Mouse (Mus musculus): ENCODE measurements around the gene Rbms3.

The Rbms3 gene

GRCm38 (mm10) chr9:116834949-116835348 is 794.8 kb downstream of the Rbms3 start:
- DNase-seq (ENCODE audit: low read depth) = peak; percentile 62

- no peak for DNase-seq (ENCODE audit: low read depth)
Observed at GRCm38 (mm10) chr9:116833677-116834076, 796.0 kb downstream of the Rbms3 start.

GRCm38 (mm10) chr9:116832822-116833221 is 796.9 kb downstream of the Rbms3 start:
- DNase-seq (ENCODE audit: low read depth) = no peak

- DNase-seq (ENCODE audit: low read depth) = no peak
Observed at GRCm38 (mm10) chr9:116831386-116831785, 798.3 kb downstream of the Rbms3 start.

GRCm38 (mm10) chr9:116829929-116830328 is 799.8 kb downstream of the Rbms3 start:
- no peak for DNase-seq (ENCODE audit: low read depth)

- DNase-seq (ENCODE audit: low read depth) = no peak
Observed at GRCm38 (mm10) chr9:116821601-116822000, 808.1 kb downstream of the Rbms3 start.

- DNase-seq (ENCODE audit: low read depth) = no peak
Observed at GRCm38 (mm10) chr9:116817196-116817595, 812.5 kb downstream of the Rbms3 start.

GRCm38 (mm10) chr9:116814495-116815094 is 815.1 kb downstream of the Rbms3 start:
- no peak for DNase-seq (ENCODE audit: low read depth)

- no peak for DNase-seq (ENCODE audit: low read depth)
Observed at GRCm38 (mm10) chr9:116813396-116813795, 816.3 kb downstream of the Rbms3 start.

- DNase-seq (ENCODE audit: low read depth) = peak; percentile 62
Observed at GRCm38 (mm10) chr9:116809260-116809659, 820.5 kb downstream of the Rbms3 start.

- DNase-seq (ENCODE audit: low read depth) = peak; percentile 54
Observed at GRCm38 (mm10) chr9:116808401-116808800, 821.3 kb downstream of the Rbms3 start.

GRCm38 (mm10) chr9:116807166-116808081 is 822.3 kb downstream of the Rbms3 start:
- DNase-seq (ENCODE audit: low read depth) = no peak

GRCm38 (mm10) chr9:116803292-116803731 is 826.4 kb downstream of the Rbms3 start:
- no peak for DNase-seq (ENCODE audit: low read depth)

- DNase-seq (ENCODE audit: low read depth) = no peak
Observed at GRCm38 (mm10) chr9:116802602-116803001, 827.1 kb downstream of the Rbms3 start.

- DNase-seq (ENCODE audit: low read depth) = no peak
Observed at GRCm38 (mm10) chr9:116795240-116795955, 834.3 kb downstream of the Rbms3 start.

- DNase-seq (ENCODE audit: low read depth) = no peak
Observed at GRCm38 (mm10) chr9:116791850-116792249, 837.9 kb downstream of the Rbms3 start.

- no peak for DNase-seq (ENCODE audit: low read depth)
Observed at GRCm38 (mm10) chr9:116786136-116787046, 843.3 kb downstream of the Rbms3 start.

GRCm38 (mm10) chr9:116771820-116772219 is 857.9 kb downstream of the Rbms3 start:
- DNase-seq (ENCODE audit: low read depth) = no peak

GRCm38 (mm10) chr9:116769358-116770054 is 860.2 kb downstream of the Rbms3 start:
- no peak for DNase-seq (ENCODE audit: low read depth)

- DNase-seq (ENCODE audit: low read depth) = no peak
Observed at GRCm38 (mm10) chr9:116762395-116763025, 867.2 kb downstream of the Rbms3 start.
